Mouse (Mus musculus): ENCODE data around the gene Mob3b. TPM values are rescaled to one million over a fixed set of nuclear protein-coding genes. Genes with fewer than 3 reads are reported as not detected.

Gene Mob3b
- total RNA-seq, 2 experiments from 2014 or later: 1.0 to 1.9 TPM

- peak in 1 of 2 experiments; percentile 47 for DNase-seq
These were observed 92.0 kb downstream of the Mob3b start for GRCm38 (mm10) chr4:35065075-35065838.

- DNase-seq: no peak
These were observed 94.1 kb downstream of the Mob3b start for GRCm38 (mm10) chr4:35063146-35063719.

- no peak for DNase-seq
These were observed 96.3 kb downstream of the Mob3b start for GRCm38 (mm10) chr4:35060964-35061363.

- DNase-seq: no peak
These were observed 96.9 kb downstream of the Mob3b start for GRCm38 (mm10) chr4:35060401-35060800.

GRCm38 (mm10) chr4:35054362-35054761 is 102.9 kb downstream of the Mob3b start:
- no peak for DNase-seq

- DNase-seq: no peak
These were observed 104.9 kb downstream of the Mob3b start for GRCm38 (mm10) chr4:35052174-35052942.

- no peak for DNase-seq
These were observed 106.1 kb downstream of the Mob3b start for GRCm38 (mm10) chr4:35051152-35051551.

- DNase-seq: no peak
These were observed 107.6 kb downstream of the Mob3b start for GRCm38 (mm10) chr4:35049742-35050058.

- no peak for DNase-seq
These were observed 108.1 kb downstream of the Mob3b start for GRCm38 (mm10) chr4:35049036-35049741.

- DNase-seq: no peak
These were observed 116.4 kb downstream of the Mob3b start for GRCm38 (mm10) chr4:35040896-35041295.

GRCm38 (mm10) chr4:35040306-35040705 is 117.0 kb downstream of the Mob3b start:
- DNase-seq: no peak

- DNase-seq: no peak
These were observed 119.5 kb downstream of the Mob3b start for GRCm38 (mm10) chr4:35037824-35038223.

GRCm38 (mm10) chr4:35034504-35035290 is 122.6 kb downstream of the Mob3b start:
- no peak for DNase-seq

- no peak for DNase-seq
These were observed 124.5 kb downstream of the Mob3b start for GRCm38 (mm10) chr4:35032758-35033157.

- DNase-seq: no peak
These were observed 125.7 kb downstream of the Mob3b start for GRCm38 (mm10) chr4:35031623-35032022.

- DNase-seq: no peak
These were observed 126.1 kb downstream of the Mob3b start for GRCm38 (mm10) chr4:35031141-35031540.

- DNase-seq: no peak
These were observed 138.9 kb downstream of the Mob3b start for GRCm38 (mm10) chr4:35018416-35018815.

- DNase-seq: peak in 1 of 2 experiments; percentile 50
These were observed 144.6 kb downstream of the Mob3b start for GRCm38 (mm10) chr4:35012401-35013307.

- DNase-seq: no peak
These were observed 150.6 kb downstream of the Mob3b start for GRCm38 (mm10) chr4:35006541-35007260.

GRCm38 (mm10) chr4:35006056-35006455 is 151.2 kb downstream of the Mob3b start:
- DNase-seq: no peak
